Mouse (Mus musculus): ENCODE results near the gene A530084C06Rik.

DNA sequence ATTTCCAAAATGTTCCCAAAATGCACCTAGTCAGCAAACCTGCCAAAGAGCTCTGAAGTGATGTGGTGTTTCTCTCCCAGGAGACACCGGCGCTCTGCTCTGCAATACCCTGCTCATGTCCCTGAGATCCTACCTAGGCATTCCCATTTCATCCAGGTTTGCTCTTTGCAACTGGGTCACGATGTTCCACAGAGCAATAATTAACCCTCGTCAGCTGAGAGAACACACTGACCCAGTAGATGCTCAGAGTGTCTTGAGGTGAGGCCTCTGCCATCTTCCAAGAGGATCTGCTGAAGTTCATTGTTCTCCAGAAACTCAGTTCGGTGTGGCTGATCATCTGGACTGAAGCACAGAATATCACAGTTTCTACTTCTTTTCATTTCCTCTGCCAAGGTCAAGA lies 16.1 kb downstream of the A530084C06Rik start:
- TF ChIP-seq CTCF (IDR thresholded peaks at IDR 0.05; ENCODE audit: control insufficient read depth, insufficient read depth, low read length) = no peak
- TF ChIP-seq POLR2A (IDR thresholded peaks at IDR 0.05; ENCODE audit: borderline replicate concordance, control insufficient read depth, low read depth, low read length) = no peak

All from bone marrow, adult 2 months (tissue).